Mouse (Mus musculus) CH12.LX (cell line): Measurements from ENCODE around the gene Ing4. TPM values are rescaled to one million over a fixed set of nuclear protein-coding genes. Genes with fewer than 3 reads are reported as not detected.

Experiments used
- DNase-seq: peaks from one replicate; pipeline ENCODE4 v3.0.0-alpha.2; 2013; ENCODE audit errors: extremely low read depth
- H3K27ac ChIP-seq: 2 replicates; pipeline ENCODE4 v1.5.1; 2012; ENCODE audit warnings: low read depth, mild to moderate bottlenecking, control low read depth, moderate library complexity; ENCODE audit not compliant: insufficient read depth
- H3K27me3 ChIP-seq: replicated peaks from 2 replicates; pipeline ENCODE3; 2012; ENCODE audit warnings: inconsistent platforms
- H3K36me3 ChIP-seq, 2 experiments: replicated peaks in 1 of 2; 2 replicates each; pipeline versions ENCODE3 to v1.6.1; 2012; ENCODE audit warnings: inconsistent platforms in 1 of 2, low read length in 1 of 2, mild to moderate bottlenecking in 1 of 2, mixed read lengths in 1 of 2, moderate library complexity in 1 of 2; ENCODE audit not compliant: control insufficient read depth in 1 of 2, insufficient read depth in 1 of 2
- H3K4me1 ChIP-seq, 2 experiments: 2 replicates each; pipeline ENCODE4 v1.6.1; 2012; ENCODE audit warnings: inconsistent platforms in 1 of 2, moderate library complexity in 1 of 2; ENCODE audit not compliant: insufficient read depth in 2 of 2, control insufficient read depth in 1 of 2
- H3K4me2 ChIP-seq: 2 replicates; pipeline ENCODE4 v1.6.1; 2012; ENCODE audit warnings: low read depth, mild to moderate bottlenecking, control low read depth; ENCODE audit not compliant: poor library complexity, insufficient read depth, severe bottlenecking
- H3K4me3 ChIP-seq, 3 experiments: fragments of 150-350 bp in 1 of 3; sonication (generic) in 1 of 3; replicated peaks in 1 of 3; 2 replicates each; pipeline versions ENCODE3 to v1.5.1; 2011 to 2012; ENCODE audit warnings: low read depth in 2 of 3, low read length in 2 of 3, mild to moderate bottlenecking in 2 of 3, moderate library complexity in 2 of 3, control low read depth in 1 of 3, improper control_type of control experiment in 1 of 3, inconsistent platforms in 1 of 3, mixed read lengths in 1 of 3; ENCODE audit not compliant: poor library complexity in 1 of 3
- H3K79me2 ChIP-seq: replicated peaks from 2 replicates; pipeline ENCODE4 v1.6.1; 2012; ENCODE audit warnings: mild to moderate bottlenecking, moderate library complexity; ENCODE audit not compliant: control insufficient read depth, poor library complexity, insufficient read depth, severe bottlenecking; ENCODE audit errors: extremely low read depth
- H3K9ac ChIP-seq: 2 replicates; pipeline ENCODE4 v1.6.1; 2012; ENCODE audit warnings: low read depth, mild to moderate bottlenecking, control low read depth, moderate library complexity; ENCODE audit not compliant: insufficient read depth
- H3K9me3 ChIP-seq: replicated peaks from 2 replicates; pipeline ENCODE3; 2012; ENCODE audit warnings: low read length, inconsistent platforms, mixed read lengths
- HCFC1 ChIP-seq: IDR thresholded peaks from 2 replicates; pipeline ENCODE4 v1.6.1; 2012; ENCODE audit warnings: low read depth, mild to moderate bottlenecking, inconsistent platforms, low read length, improper control_type of control experiment
- JUND ChIP-seq: conservative IDR thresholded peaks from 2 replicates; pipeline ENCODE4 v1.6.1; 2011; ENCODE audit warnings: low read depth, low read length, improper control_type of control experiment
- KAT2A ChIP-seq: IDR thresholded peaks from 2 replicates; pipeline ENCODE4 v1.6.1; 2012; ENCODE audit warnings: low read length, improper control_type of control experiment, inconsistent platforms; ENCODE audit not compliant: insufficient replicate concordance
- MAZ ChIP-seq: IDR thresholded peaks from 2 replicates; pipeline ENCODE4 v1.6.1; 2012; ENCODE audit warnings: low read depth, mild to moderate bottlenecking, inconsistent platforms, low read length, improper control_type of control experiment, moderate library complexity
- MXI1 ChIP-seq: IDR thresholded peaks from 2 replicates; pipeline ENCODE4 v1.6.1; 2011; ENCODE audit warnings: mild to moderate bottlenecking, low read depth, low read length, improper control_type of control experiment
- POLR2A ChIP-seq: IDR thresholded peaks from 2 replicates; pipeline ENCODE4 v1.6.1; 2011; ENCODE audit warnings: low read depth, mild to moderate bottlenecking, improper control_type of control experiment, low read length
- POLR2AphosphoS2 ChIP-seq: IDR thresholded peaks from 2 replicates; pipeline ENCODE4 v1.6.1; 2011; ENCODE audit warnings: low read depth, low read length, improper control_type of control experiment
- TCF12 ChIP-seq: IDR thresholded peaks from 2 replicates; pipeline ENCODE4 v1.6.1; 2014; ENCODE audit warnings: low read depth, mild to moderate bottlenecking, inconsistent platforms, low read length, improper control_type of control experiment
- ZC3H11A ChIP-seq: IDR thresholded peaks from 2 replicates; pipeline ENCODE4 v1.6.1; 2012; ENCODE audit warnings: low read depth, mild to moderate bottlenecking, inconsistent platforms, low read length, improper control_type of control experiment
- ZMIZ1 ChIP-seq: IDR thresholded peaks from 2 replicates; pipeline ENCODE4 v1.6.1; 2012; ENCODE audit warnings: low read depth, mild to moderate bottlenecking, inconsistent platforms, low read length, improper control_type of control experiment
- dilution Hi-C: fragments of 300-500 bp; cut with MboI; formaldehyde crosslinking; loops from 2 replicates; pipeline ENCODE4 v1.14.3; 2020; ENCODE audit warnings: low sequenced_read_pairs; ENCODE audit not compliant: extremely low pct_unique_long_range_greater_than_20kb, extremely low pct_ligation_motif_present
- in situ Hi-C: fragments of 300-500 bp; cut with MboI; formaldehyde crosslinking; loops from 3 replicates; pipeline ENCODE4 v1.14.3; 2019; ENCODE audit warnings: low sequenced_read_pairs, low pct_ligation_motif_present, low pct_unique_long_range_greater_than_20kb, mixed read lengths
- polyA plus RNA-seq: library from polyadenylated mRNA; unstranded; fragments of >175 nt; gene quantifications from 2 replicates; pipeline ENCODE4 v1.2.1, GENCODE M21; 2012; ENCODE audit warnings: low read depth; ENCODE audit not compliant: insufficient read length
- total RNA-seq, 2 experiments: library from RNA; depleted of rRNA; stranded (reverse); fragments of 300-350 nt in 1 of 2; fragments of >200 nt in 1 of 2; gene quantifications; 2 replicates each; pipeline ENCODE4 v1.2.3; 2012 to 2014

Gene Ing4
- total and polyA plus RNA-seq, 3 experiments = 21.3 to 31.3 (median 27.3) TPM

DNA sequence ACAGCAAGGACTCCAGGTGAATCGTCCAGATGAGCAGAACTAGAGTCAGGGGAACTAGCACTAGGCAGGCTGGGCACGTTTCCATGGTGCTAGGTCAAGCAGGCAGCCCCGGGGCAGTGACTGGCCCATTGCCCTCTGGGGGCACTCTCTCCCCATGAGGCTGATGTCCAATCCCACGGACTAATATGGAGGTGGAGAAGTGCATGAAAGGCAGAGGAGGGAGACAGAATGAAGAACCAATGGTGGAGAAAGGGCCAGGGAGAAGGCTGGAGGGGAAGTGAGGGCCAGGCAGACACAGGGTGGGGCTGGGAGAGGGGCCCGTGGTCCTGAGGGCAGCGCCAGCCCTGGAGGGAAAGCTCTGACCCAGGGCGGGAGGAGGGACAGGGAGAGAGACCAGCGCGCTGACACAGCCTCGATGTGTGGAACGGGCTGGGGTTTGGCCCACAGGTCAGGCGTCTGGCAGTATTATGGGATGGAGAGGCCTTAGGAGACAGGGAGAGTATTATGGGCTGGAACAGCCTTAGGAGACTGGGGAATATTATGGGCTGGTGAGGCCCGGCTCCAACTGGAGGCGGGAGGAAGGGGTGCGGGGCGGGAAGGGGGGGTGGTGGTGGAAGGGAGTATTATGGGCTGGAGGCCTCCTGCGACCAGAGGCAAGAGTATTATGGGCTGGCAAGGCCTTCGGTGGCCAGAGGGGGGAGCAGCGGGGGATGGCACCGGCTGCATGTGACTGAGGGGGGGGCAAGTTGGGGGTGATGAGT is 49.2 kb downstream of the Ing4 start:
- TF ChIP-seq ZMIZ1 = no peak
- TF ChIP-seq HCFC1 = no peak
- TF ChIP-seq ZC3H11A = no peak
- no peak for TF ChIP-seq POLR2AphosphoS2
- TF ChIP-seq POLR2A = no peak
- no peak for TF ChIP-seq JUND
- TF ChIP-seq, all 38 proteins: peak for 0
- H3K4me1 ChIP-seq = peaks cover 6 to 18% of the 10 kb centered on the region in 2 experiments
- no peaks in the 10 kb centered on the region for H3K27me3 ChIP-seq
- H3K4me2 ChIP-seq = no peak overlapping the region
- H3K27ac ChIP-seq = no peak overlapping the region
- H3K36me3 ChIP-seq = peaks cover 0 to 14% of the 10 kb centered on the region in 2 experiments
- DNase-seq = no peak
- H3K9me3 ChIP-seq = no peaks in the 10 kb centered on the region
- H3K79me2 ChIP-seq = no peaks in the 10 kb centered on the region
- H3K4me3 ChIP-seq = no peak overlapping the region
- dilution Hi-C loops = no loop called here
- in situ Hi-C loops = no loop called here
- H3K9ac ChIP-seq = no peak overlapping the region

DNA sequence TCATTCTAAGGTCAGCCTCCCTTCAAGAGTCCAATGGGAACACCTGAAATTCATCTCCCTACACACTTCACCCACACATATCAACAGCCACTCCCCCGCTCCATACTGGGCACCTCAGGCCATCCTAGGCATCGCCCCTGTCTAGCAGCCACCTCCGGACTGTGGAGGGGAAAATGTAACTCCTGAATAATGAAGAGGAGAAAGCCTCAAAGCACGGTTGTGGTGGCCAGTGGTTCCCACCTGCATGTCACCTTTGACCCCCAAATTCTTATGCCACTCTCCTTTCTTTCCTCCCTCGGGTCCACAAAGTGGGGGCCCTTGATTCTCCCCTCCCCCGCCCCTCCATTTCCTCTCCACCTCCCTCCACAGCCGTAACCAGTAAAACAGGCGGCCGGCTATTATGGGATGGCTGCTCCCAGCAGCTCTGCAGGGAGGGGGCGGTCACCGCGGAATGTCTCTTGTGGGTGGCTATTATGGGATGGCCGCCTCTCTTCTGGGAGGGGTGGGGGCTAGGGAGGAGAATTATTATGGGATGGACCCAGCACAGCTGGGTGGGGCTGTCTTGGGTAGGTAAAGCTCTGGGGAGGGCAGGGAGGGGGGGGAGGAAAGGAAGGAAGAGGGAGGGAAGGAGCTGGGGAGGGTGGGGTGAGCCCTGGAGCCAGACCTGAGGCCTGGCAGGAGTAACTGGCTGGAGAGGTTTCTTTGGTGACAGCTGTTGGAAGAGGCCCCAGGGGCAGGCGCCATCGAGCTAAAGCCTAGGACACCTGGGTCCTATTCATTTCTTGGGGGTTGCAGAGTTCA is 50.2 kb downstream of the Ing4 start:
- dilution Hi-C loops = no loop called here
- H3K9me3 ChIP-seq = no peaks in the 10 kb centered on the region
- H3K27ac ChIP-seq = no peak overlapping the region
- H3K79me2 ChIP-seq = no peaks in the 10 kb centered on the region
- TF ChIP-seq MAZ (peak; percentile 42; the same call in 1 of the 2 replicates), TCF12 (no peak), KAT2A (no peak), MXI1 (no peak)
- H3K4me2 ChIP-seq = no peak overlapping the region
- no peaks in the 10 kb centered on the region for H3K27me3 ChIP-seq
- no peak overlapping the region for H3K4me3 ChIP-seq
- in situ Hi-C loops = loop anchor here (10.0 kb wide), 1 partner anchor 45 kb away; the partner anchor contains the start of gene Acrbp
- peak; percentile 24 for DNase-seq
- peaks cover 0 to 5% of the 10 kb centered on the region in 2 experiments for H3K36me3 ChIP-seq
- no peak overlapping the region for H3K9ac ChIP-seq
- peaks cover 6 to 15% of the 10 kb centered on the region in 2 experiments for H3K4me1 ChIP-seq
